Mouse (Mus musculus) urinary bladder, postnatal 10 days (tissue): ENCODE results near the gene Gm2244.
"Not testable (repeated sequence)": the region's sequence is repeated elsewhere in the genome, so short reads cannot be mapped to it uniquely, and the experiment has no call there.

ENCODE experiments used
- DNase-seq: peaks from one replicate; pipeline ENCODE4 v3.0.0; 2022; ENCODE audit warnings: low spot score

Gene Gm2244

DNA sequence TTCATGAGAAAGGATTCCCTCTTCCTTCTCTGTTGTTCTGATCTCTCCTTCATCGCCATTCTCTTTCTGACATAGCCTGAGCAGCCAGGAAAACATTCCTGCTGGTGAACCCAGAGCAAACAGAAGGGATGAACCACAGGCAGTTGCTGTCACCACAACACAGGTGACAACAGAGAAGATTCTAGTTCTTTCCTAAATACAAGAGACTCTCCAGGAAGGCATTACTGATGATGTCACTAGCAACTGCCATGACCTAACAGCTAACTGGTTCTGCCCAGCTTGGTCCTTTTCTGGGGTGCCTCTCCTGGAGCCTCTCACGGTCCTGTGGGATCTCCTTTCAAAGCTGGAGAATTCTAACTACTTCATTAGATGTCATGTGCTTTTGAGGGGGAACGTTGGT, at the start of gene Gm2244:
Gene Gm2244 (minus strand): TSS at position 101 of the 400 bp plus-strand sequence.
- not testable (repeated sequence) for DNase-seq

DNA sequence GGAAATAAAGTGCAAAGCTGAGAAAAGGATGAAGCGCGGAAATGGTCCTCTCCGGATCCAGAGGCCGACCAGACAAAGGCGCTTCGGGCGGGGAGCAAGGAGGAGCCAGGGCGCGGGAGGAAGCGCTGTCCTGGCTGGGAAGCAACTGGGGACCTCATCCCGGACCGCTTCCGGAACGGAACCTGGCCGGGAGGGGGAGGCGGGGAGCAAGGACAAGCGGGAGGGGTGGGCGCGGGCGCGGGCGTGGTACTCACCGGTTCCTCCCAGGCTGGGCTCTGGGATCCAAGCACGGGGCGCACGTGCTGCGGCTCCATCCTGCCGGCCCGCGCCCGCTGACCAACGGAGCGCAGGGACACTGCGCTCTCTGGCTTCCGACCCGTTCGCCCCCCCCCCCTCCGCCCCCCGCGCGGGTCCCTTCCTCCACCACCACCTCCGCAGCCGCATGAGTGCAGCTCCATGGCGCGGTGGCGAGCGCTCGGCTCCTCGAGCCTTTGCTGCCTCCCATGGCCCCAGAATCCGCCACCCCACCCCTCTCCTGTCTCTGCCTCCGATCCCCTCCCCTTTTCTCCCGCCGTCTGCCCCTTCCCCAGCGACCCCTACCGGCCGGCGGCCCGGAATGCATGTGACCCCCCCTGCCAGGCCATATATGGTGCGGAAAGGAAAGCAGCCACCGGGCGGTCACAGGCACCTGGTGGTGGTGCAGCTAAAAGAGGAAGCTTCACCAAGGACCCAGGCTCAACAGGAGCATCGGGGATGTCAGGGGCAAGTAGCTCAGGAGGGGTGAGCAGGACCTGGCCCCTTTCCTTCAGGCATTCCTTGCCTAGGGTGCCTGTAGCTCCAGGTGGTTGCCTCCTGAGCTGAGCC, 35.3 kb upstream of the Gm2244 start, which contains the start of gene Gm2237:
Gene Gm2237 (minus strand): TSS at position 332 of the 864 bp plus-strand sequence.
- DNase-seq = not testable (repeated sequence)
